Mouse (Mus musculus) cortical plate, adult 2 months (tissue): Measurements from ENCODE around the gene Gmppa.

Experiments used
- CTCF ChIP-seq: fragments of 200-500 bp; IDR thresholded peaks from 2 replicates; pipeline ENCODE4 v1.5.1; 2011; ENCODE audit warnings: mild to moderate bottlenecking, control low read depth, low read length; ENCODE audit not compliant: insufficient read depth; ENCODE audit errors: extremely low read depth
- POLR2A ChIP-seq: fragments of 200-500 bp; IDR thresholded peaks from 2 replicates; pipeline ENCODE4 v1.6.1; 2011; ENCODE audit warnings: mild to moderate bottlenecking, low read length, control low read depth; ENCODE audit not compliant: insufficient read depth; ENCODE audit errors: extremely low read depth

DNA sequence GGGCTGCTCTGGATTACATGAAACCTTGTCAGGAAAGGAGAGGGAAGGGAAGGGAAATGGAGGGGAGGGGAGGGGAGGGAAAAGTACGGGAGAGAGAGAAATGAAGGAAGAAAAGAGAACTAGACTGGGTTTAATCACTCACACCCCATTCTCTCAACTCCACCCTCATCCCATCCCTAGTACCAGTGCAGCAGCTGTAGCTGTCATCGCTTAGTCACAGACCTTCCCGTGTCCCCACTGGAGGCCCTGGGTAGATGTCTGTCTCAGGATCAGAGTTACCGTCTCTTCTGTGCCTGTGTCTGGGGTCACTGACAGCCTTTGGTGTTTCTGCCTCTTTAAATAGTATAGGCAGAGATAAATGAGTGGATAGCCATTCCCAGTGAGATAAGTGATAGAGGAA, 27.5 kb upstream of the Gmppa start:
- TF ChIP-seq POLR2A: no peak
- no peak for TF ChIP-seq CTCF
